Mouse (Mus musculus) hindbrain, embryonic 16.5 days (tissue): ENCODE results near the gene Bcl11a. TPM values are rescaled to one million over a fixed set of nuclear protein-coding genes. Genes with fewer than 3 reads are reported as not detected.

Experiments
- ATAC-seq: fragments of 200-750 bp; cut with Nextera tagmentation; 2 replicates; pipeline ENCODE4 v1.8.0; 2017; ENCODE audit warnings: moderate TSS enrichment, moderate library complexity
- H3K27ac ChIP-seq: fragments of 300-500 bp; sonication (generic); 2 replicates; pipeline ENCODE4 v1.5.1; 2014; ENCODE audit warnings: low read depth, mild to moderate bottlenecking, control low read depth, low read length, moderate library complexity
- H3K27me3 ChIP-seq: fragments of 300-500 bp; sonication (generic); replicated peaks from 2 replicates; pipeline ENCODE4 v1.6.1; 2014; ENCODE audit warnings: low read length; ENCODE audit not compliant: control insufficient read depth, insufficient read depth
- H3K36me3 ChIP-seq: fragments of 300-500 bp; sonication (generic); 2 replicates; pipeline ENCODE4 v1.6.1; 2014; ENCODE audit warnings: mild to moderate bottlenecking, low read length, moderate library complexity, mixed read lengths; ENCODE audit not compliant: control insufficient read depth, insufficient read depth
- H3K4me1 ChIP-seq: fragments of 300-500 bp; sonication (generic); 2 replicates; pipeline ENCODE4 v1.6.1; 2014; ENCODE audit warnings: low read depth, low read length; ENCODE audit not compliant: control insufficient read depth, insufficient read depth
- H3K4me2 ChIP-seq: fragments of 300-500 bp; sonication (generic); 2 replicates; pipeline ENCODE4 v1.6.1; 2014; ENCODE audit warnings: mild to moderate bottlenecking, low read length, control low read depth, moderate library complexity
- H3K4me3 ChIP-seq: fragments of 300-500 bp; sonication (generic); 2 replicates; pipeline ENCODE4 v1.5.1; 2014; ENCODE audit warnings: mild to moderate bottlenecking, low read length, control low read depth, moderate library complexity
- H3K9ac ChIP-seq: fragments of 300-500 bp; sonication (generic); 2 replicates; pipeline ENCODE4 v1.6.1; 2014; ENCODE audit warnings: low read depth, mild to moderate bottlenecking, control low read depth, low read length, moderate library complexity
- H3K9me3 ChIP-seq: fragments of 300-500 bp; sonication (generic); 2 replicates; pipeline ENCODE4 v1.6.1; 2014; ENCODE audit warnings: mild to moderate bottlenecking, low read length, moderate library complexity; ENCODE audit not compliant: control insufficient read depth
- WGBS: fragments of 180-500 bp; shearing (Covaris S2); extraction: QIAGEN DNeasy Blood & Tissue Kit; methylation state at CpG from one replicate; pipeline ENCODE4 v1.1.7; 2014; 5-methylcytosine and 5-hydroxymethylcytosine counted together
- polyA plus RNA-seq: library from polyadenylated mRNA; unstranded; fragments of >200 nt; fragmentation: Nextera tagmentation; extraction: Ambion mirVana; gene quantifications from 2 replicates; pipeline ENCODE4 v1.2.1, GENCODE M21; 2015

Gene Bcl11a
- 97.9 and 105 TPM in 2 replicates for polyA plus RNA-seq

- Histone ChIP-seq H3K4me1 (peaks cover 4% of the 10 kb centered on the region), H3K36me3 (no peaks in the 10 kb centered on the region), H3K27me3 (no peaks in the 10 kb centered on the region), H3K4me3 (peak within 1 kb of the TSS; percentile 78), H3K9ac (peak within 1 kb of the TSS; percentile 86), H3K9me3 (no peaks in the 10 kb centered on the region), H3K4me2 (peak within 1 kb of the TSS; percentile 84), H3K27ac (peak within 1 kb of the TSS; percentile 91)
- peak; percentile 72 for ATAC-seq
- WGBS, result under 1% methylated on average over 41 of the region's 51 CpGs
Measured at GRCm38 (mm10) chr11:24077795-24078705, at the start of gene Bcl11a. Gene Bcl11a, plus strand, starts transcription at chr11:24078056.

DNA sequence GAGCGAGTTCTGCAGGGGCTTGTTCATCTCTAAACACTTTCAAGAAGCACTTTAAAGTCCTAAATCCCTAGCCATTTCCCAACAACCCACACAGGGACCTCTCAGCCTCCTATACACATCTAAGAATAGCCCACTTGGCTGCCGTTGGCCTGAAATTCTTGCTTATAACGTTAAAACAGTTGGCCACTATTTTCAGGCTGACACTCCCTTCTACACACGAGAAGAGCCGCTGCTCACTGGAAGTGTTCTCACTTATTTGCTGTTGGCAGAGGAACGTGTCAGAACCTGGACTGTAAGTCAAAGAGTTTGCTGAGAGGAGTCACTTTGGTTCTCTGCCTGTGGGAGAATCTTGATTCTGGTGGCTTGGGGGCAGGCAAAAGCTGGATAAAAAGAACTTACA lies 33.8 kb upstream of the Bcl11a start:
- no peaks in the 10 kb centered on the region for H3K9me3 ChIP-seq
- no peak for ATAC-seq
- WGBS, result 84% methylated on average over 6 of the region's 6 CpGs
- H3K9ac ChIP-seq, result no peak overlapping the region
- no peaks in the 10 kb centered on the region for H3K36me3 ChIP-seq
- H3K4me3 ChIP-seq, result no peak overlapping the region
- no peak overlapping the region for H3K4me2 ChIP-seq
- no peak overlapping the region for H3K27ac ChIP-seq
- H3K4me1 ChIP-seq, result no peaks in the 10 kb centered on the region
- H3K27me3 ChIP-seq, result no peaks in the 10 kb centered on the region

- Histone ChIP-seq H3K9ac (peak overlapping the region; percentile 74), H3K4me3 (peak overlapping the region; percentile 52), H3K27me3 (no peaks in the 10 kb centered on the region), H3K36me3 (no peaks in the 10 kb centered on the region), H3K4me2 (peak overlapping the region; percentile 81), H3K9me3 (no peaks in the 10 kb centered on the region), H3K4me1 (peaks cover 3% of the 10 kb centered on the region), H3K27ac (0 out of 2 replicates have a peak overlapping the region, but pooled peaks have one; percentile 32)
- 3% methylated on average over 28 of the region's 28 CpGs for WGBS
- ATAC-seq, result peak; percentile 90
Measured at GRCm38 (mm10) chr11:24049226-24050031, 28.4 kb upstream of the Bcl11a start.

- Histone ChIP-seq H3K9me3 (no peaks in the 10 kb centered on the region), H3K27me3 (no peaks in the 10 kb centered on the region), H3K4me2 (no peak overlapping the region), H3K36me3 (no peaks in the 10 kb centered on the region), H3K4me1 (peaks cover 3% of the 10 kb centered on the region), H3K27ac (no peak overlapping the region), H3K4me3 (no peak overlapping the region; the same call in 1 of the 2 replicates), H3K9ac (no peak overlapping the region)
- 83% methylated on average over 11 of the region's 11 CpGs for WGBS
- ATAC-seq, result no peak
Measured at GRCm38 (mm10) chr11:24050032-24050757, 27.7 kb upstream of the Bcl11a start.

- H3K4me1 ChIP-seq, result peaks cover 3% of the 10 kb centered on the region
- no peaks in the 10 kb centered on the region for H3K9me3 ChIP-seq
- no peaks in the 10 kb centered on the region for H3K36me3 ChIP-seq
- no peak for ATAC-seq
- no peak overlapping the region for H3K27ac ChIP-seq
- WGBS, result 72% methylated on average over 6 of the region's 6 CpGs
- no peak overlapping the region for H3K4me3 ChIP-seq
- H3K27me3 ChIP-seq, result no peaks in the 10 kb centered on the region
- H3K9ac ChIP-seq, result no peak overlapping the region
- no peak overlapping the region for H3K4me2 ChIP-seq
Measured at GRCm38 (mm10) chr11:24052882-24053281, 25.0 kb upstream of the Bcl11a start.

- no peak overlapping the region for H3K27ac ChIP-seq
- no peak overlapping the region for H3K4me3 ChIP-seq
- H3K4me1 ChIP-seq, result peaks cover 12% of the 10 kb centered on the region
- WGBS, result 28% methylated on average over 1 of the region's 1 CpGs
- no peaks in the 10 kb centered on the region for H3K27me3 ChIP-seq
- no peaks in the 10 kb centered on the region for H3K9me3 ChIP-seq
- no peak for ATAC-seq
- no peak overlapping the region for H3K9ac ChIP-seq
- no peak overlapping the region for H3K4me2 ChIP-seq
- H3K36me3 ChIP-seq, result no peaks in the 10 kb centered on the region
Measured at GRCm38 (mm10) chr11:24059137-24059536, 18.7 kb upstream of the Bcl11a start.

DNA sequence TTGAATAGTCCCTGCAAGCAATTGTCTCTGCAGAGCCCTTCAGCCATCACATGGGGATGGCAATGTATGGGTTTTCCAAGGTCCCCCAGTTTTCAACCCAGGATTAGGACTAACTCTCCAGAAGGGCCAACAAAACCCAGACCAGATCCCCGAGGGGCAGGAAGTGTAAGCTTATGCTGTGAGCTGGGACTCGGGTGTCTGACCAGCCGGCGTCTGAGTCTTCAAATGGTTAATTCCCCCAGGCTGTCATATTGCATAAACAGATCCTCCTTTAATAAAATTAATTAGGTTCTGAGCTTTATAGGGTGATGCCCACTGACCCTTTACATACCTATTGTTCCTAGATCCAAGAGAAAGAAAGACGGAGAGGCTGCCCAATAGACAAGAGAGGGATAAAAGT lies 17.4 kb upstream of the Bcl11a start:
- Histone ChIP-seq H3K27ac (no peak overlapping the region), H3K4me2 (peak overlapping the region; percentile 56), H3K27me3 (no peaks in the 10 kb centered on the region), H3K4me3 (peak overlapping the region; percentile 27), H3K9ac (peak overlapping the region; percentile 50), H3K9me3 (no peaks in the 10 kb centered on the region), H3K36me3 (no peaks in the 10 kb centered on the region), H3K4me1 (peaks cover 12% of the 10 kb centered on the region)
- no peak for ATAC-seq
- 7% methylated on average over 5 of the region's 5 CpGs for WGBS

DNA sequence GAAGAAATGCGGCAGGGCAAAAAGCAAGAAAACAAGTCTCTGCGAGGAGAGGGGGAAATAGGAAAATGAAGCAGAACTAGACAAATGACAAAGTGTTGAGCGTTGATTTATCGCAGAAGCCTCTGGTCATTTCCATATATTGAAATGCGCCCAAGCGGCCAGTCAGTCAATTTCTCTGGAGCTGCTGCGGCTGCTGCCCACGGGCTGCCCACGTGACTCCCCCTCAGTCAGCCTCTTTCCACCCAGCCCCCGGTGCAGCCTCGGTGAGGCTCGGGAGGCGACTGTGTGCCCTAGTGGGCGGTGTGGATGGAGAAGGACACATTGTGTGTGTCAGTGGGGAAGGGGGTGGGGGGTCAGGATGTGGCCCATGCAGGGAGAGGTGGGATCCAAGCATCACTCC lies 16.0 kb upstream of the Bcl11a start:
- Histone ChIP-seq H3K4me2 (peak overlapping the region; percentile 57), H3K4me1 (peaks cover 12% of the 10 kb centered on the region), H3K9me3 (no peaks in the 10 kb centered on the region), H3K4me3 (peak overlapping the region; percentile 39), H3K27me3 (no peaks in the 10 kb centered on the region), H3K36me3 (no peaks in the 10 kb centered on the region), H3K9ac (peak overlapping the region; percentile 65), H3K27ac (no peak overlapping the region; the same call in 1 of the 2 replicates)
- ATAC-seq, result peak; percentile 69; the same call in 1 of the 2 replicates
- WGBS, result 0% methylated on average over 14 of the region's 14 CpGs
